Mouse (Mus musculus): ENCODE data around the gene Ssrp1.

Gene Ssrp1

DNA sequence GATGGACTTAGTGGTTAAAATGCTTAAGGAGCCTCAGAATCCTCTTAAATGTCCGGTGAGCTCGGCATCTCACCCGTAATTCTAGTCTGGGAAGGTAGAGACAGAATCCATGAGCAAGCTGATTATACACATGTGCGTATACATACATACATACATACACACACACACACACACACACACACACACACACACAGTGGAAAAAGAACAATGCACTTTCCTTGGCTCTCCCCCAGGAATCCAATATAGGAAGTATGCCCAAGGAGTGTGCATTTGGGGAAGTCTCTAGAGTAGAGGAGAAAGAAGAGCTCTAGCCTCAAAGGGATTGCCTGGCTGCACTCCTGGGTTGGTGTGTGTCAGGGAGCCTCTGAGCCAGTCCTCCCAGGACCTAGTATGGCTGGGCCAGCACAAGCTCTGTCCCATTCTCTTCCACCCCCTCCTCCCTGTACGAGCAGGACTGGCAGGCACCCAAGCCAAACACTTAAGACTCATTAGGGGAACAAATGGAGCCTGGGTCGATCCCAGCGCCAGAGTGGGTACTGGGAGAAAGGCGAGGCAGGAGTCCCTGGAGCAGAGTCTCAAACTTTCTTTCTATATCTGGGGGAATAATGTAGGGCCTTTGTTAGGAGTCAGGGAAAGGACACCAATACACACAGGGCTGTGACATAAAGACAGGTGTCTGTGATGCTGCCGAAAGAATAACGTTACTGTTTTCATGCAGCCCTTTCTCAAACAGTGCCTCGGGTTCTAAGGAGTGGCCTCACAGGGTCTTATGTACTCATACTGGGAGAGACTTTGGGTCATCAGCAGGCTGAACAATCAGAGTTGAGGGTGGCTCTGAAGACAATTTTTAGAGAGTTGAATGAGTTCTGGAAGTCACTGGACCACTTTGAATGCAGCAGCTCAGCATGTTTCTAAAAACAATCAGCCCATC is 51.9 kb downstream of the Ssrp1 start:
- DNase-seq (ENCODE audit: low spot score): no peak

DNA sequence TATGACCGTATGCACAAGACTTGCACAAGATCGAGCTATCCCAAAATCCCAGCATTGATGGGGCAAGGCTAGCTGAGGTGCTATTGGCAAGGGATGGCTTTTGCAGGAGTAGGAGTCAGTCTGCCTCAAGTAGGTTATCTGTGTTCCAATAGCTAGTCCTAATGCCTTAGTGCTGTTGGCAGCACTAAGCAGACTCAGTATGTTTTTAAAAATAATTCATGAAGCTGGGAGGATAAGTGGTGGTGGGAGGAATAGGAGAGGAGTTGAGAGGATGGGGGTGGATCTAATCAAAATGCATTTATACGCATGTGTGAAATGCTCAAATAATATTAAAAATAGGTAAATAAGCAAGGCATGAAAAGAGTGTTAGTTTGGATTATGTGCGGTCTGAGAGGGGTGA is 54.3 kb downstream of the Ssrp1 start:
- DNase-seq (ENCODE audit: low spot score): no peak

DNA sequence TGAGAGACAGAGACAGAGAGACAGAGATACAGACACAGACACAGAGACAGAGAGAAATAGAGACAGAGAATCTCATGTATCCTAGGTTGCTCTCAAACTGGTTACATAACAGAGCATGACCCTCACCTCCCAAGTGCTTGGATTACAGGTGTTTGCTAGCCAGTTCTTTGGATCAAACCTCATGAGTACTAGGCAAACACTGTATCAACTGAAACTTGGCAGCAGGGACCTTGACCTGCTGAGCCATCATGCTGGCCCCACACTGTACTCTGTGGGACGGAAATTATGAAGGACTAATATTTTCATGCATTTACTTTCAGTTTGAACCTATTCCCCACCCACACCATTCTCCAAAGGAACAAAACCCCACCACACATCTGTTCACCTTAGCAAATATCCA is 56.3 kb downstream of the Ssrp1 start:
- no peak for DNase-seq (ENCODE audit: low spot score)

DNA sequence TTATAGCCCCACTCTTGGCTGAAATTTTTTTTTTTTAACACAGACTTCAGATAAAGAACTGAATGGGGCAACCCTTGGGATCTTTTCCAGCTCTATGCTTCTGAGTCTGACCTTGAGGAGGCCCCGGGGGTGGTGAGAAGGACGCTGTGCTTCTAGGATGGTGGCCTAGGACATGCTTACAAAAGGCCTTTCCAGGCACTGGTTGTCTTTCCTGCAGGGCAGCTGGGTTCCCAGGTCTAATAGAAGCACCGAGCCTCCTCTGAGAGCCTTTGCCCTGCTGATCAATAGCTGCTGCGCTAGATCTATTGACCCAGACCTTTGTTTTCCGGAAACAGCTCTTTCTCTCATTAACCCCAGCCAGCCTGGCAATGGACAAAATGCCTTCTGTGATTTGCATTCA is 58.9 kb downstream of the Ssrp1 start:
- DNase-seq (ENCODE audit: low spot score): no peak
